ENCODE assay signal across 30 mouse cellular contexts in the genomic region with DNA sequence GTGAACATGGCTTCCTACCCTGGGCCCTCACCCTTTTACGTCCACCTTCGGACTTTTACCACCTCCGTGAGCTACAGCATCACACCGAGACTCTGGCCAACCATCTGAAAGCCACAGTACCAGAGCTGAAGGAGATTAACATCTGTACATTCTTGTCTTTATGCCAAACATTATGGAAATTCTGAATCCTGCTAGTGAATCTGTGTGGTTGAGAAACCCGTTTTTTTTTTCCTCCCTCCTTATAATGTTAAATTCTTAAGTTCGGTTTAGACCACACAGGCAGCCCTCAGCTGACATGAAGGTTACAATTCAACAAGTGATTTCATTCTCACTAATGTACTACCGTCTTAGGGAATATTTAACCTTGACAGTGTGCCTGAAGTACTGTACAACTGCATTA. TPM values are rescaled to one million over a fixed set of nuclear protein-coding genes. Genes with fewer than 3 reads are reported as not detected.
DNase-seq lines count a peak whose midpoint lies in the region; ATAC-seq and TF ChIP-seq lines count a peak whose summit lies in the region.
"Had no signal": no experiment of that assay in that cellular context is flagged by ENCODE, and none has a peak within 500 bp of the region (broad histone marks: within the 10 kb centered on the region; RNA-seq: fewer than 3 reads in every experiment).

No protein-coding gene starts in this region.

- no peak overlapping the region for H3K4me3 ChIP-seq in kidney, adult 2 months (ENCODE audit: insufficient read depth, low read depth, low read length)
- H3K4me3 ChIP-seq in spleen, adult 2 months (ENCODE audit: extremely low read depth, insufficient read depth, insufficient read length), result no peak overlapping the region
- H3K4me3 ChIP-seq: embryonic facial prominence, embryonic 12.5 days; erythroblast, embryonic 14.5 days; gastrocnemius, adult 2 months; hindbrain, embryonic 15.5 days; layer of hippocampus, adult 2 months; left cerebral cortex, adult 2 months; limb, embryonic 15.5 days; liver, embryonic 13.5 days had no signal

- TF ChIP-seq CTCF in kidney, adult 2 months (conservative IDR thresholded peaks at IDR 0.05; ENCODE audit: insufficient read depth, insufficient read length, low read depth, low read length), result no peak
- no peak for TF ChIP-seq CTCF in spleen, adult 2 months (IDR thresholded peaks at IDR 0.05; ENCODE audit: extremely low read depth, insufficient read depth, insufficient read length, insufficient replicate concordance)

- peak; percentile 79 for DNase-seq in kidney, adult 2 months
- no peak for DNase-seq in kidney, adult 18-20 months
- no peak for DNase-seq in spleen, adult 2 months (ENCODE audit: low read depth in 1 of 2, low spot score in 2 of 2)
- no peak for DNase-seq in spleen, postnatal 10 days (ENCODE audit: low spot score in 2 of 2)
- DNase-seq in kidney, postnatal 14 days, result peak; percentile 47
- DNase-seq in heart, postnatal 25 days (ENCODE audit: low spot score), result no peak
- DNase-seq: adrenal gland, postnatal 36 days; cerebellum, adult 18-20 months; cerebellum, postnatal 14 days; gastrocnemius, adult 2 months; gastrocnemius, postnatal 36 days; heart, adult 18-20 months; liver, embryonic 13.5 days; lung, adult 18-20 months; thymus, adult 2 months; thymus, postnatal 36 days had no signal

- 29% methylated on average over 7 of the region's 7 CpGs for WGBS in kidney, adult 2 months
- WGBS in spleen, adult 2 months, result 89% methylated on average over 7 of the region's 7 CpGs

- no peak for ATAC-seq in erythroblast, adult 5-6 weeks (replicated peaks; ENCODE audit: low FRiP score, poor library complexity, severe bottlenecking)
- ATAC-seq: CD4-positive, CD25-positive, alpha-beta regulatory T cell, adult 4 months; forebrain, embryonic 16.5 days; inflammation-experienced regulatory T-cells, adult 6 months; midbrain, embryonic 16.5 days had no signal

- peaks cover 28% of the 10 kb centered on the region for H3K4me1 ChIP-seq in kidney, adult 2 months (ENCODE audit: control insufficient read depth, insufficient read depth, low read length)
- H3K4me1 ChIP-seq in spleen, adult 2 months (ENCODE audit: control insufficient read depth, insufficient read depth, insufficient read length), result peaks cover 13% of the 10 kb centered on the region; the same call in 1 of the 2 replicates
- H3K4me1 ChIP-seq: embryonic facial prominence, embryonic 12.5 days; hindbrain, embryonic 15.5 days; limb, embryonic 15.5 days; liver, embryonic 13.5 days had no signal

- H3K36me3 ChIP-seq in kidney, adult 2 months (ENCODE audit: control insufficient read depth, insufficient read depth, low read length), result no peaks in the 10 kb centered on the region
- H3K36me3 ChIP-seq in spleen, adult 2 months (ENCODE audit: control insufficient read depth, insufficient read depth, low read length), result peaks cover under 1% of the 10 kb centered on the region; the same call in 1 of the 2 replicates
- H3K36me3 ChIP-seq: embryonic facial prominence, embryonic 12.5 days; hindbrain, embryonic 15.5 days; limb, embryonic 15.5 days; liver, embryonic 13.5 days had no signal

- H3K27me3 ChIP-seq in kidney, adult 2 months (replicated peaks; ENCODE audit: control insufficient read depth, insufficient read depth, low read length), result no peaks in the 10 kb centered on the region
- no peaks in the 10 kb centered on the region for H3K27me3 ChIP-seq in spleen, adult 2 months (ENCODE audit: control insufficient read depth, insufficient read depth, low read length)
- H3K27me3 ChIP-seq: embryonic facial prominence, embryonic 12.5 days; hindbrain, embryonic 15.5 days; limb, embryonic 15.5 days; liver, embryonic 13.5 days had no signal

- H3K27ac ChIP-seq in kidney, adult 2 months (ENCODE audit: insufficient read depth, low read depth, low read length), result peak overlapping the region; percentile 94
- H3K27ac ChIP-seq in spleen, adult 2 months (ENCODE audit: insufficient read depth, low read length), result peak overlapping the region; percentile 92
- H3K27ac ChIP-seq: embryonic facial prominence, embryonic 12.5 days; gastrocnemius, adult 2 months; hindbrain, embryonic 15.5 days; layer of hippocampus, adult 2 months; left cerebral cortex, adult 2 months; limb, embryonic 15.5 days; liver, embryonic 13.5 days had no signal

- TF ChIP-seq POLR2A in kidney, adult 2 months (IDR thresholded peaks at IDR 0.05; ENCODE audit: low read depth, low read length), result no peak
- no peak for TF ChIP-seq POLR2A in spleen, adult 2 months (IDR thresholded peaks at IDR 0.05; ENCODE audit: low read depth, low read length)

- intact Hi-C loops in heart, postnatal 25 days (cut with DNase I), result no loop called here

RNA-seq across cellular contexts. Expression of a gene that starts 27.4 kb away (rescaled TPM):
- 2.7 and 4.8 TPM in 2 replicates for polyA plus RNA-seq in kidney, adult 2 months (2012; rRNA removed)
- polyA plus RNA-seq in spleen, adult 2 months (2012; rRNA removed), result 3.4 and 4.6 TPM in 2 replicates
- 10 to 100 TPM; 13.7 to 14.9 TPM for total RNA-seq in heart, postnatal 25 days (2021)
- 0.58 and 11.1 TPM in 2 replicates for total RNA-seq in erythroblast, adult 5-6 weeks (2015; ENCODE audit: low replicate concordance)
- total RNA-seq in erythroblast, adult 5-6 weeks (2017; ENCODE audit: low replicate concordance), result 1.8 and 4.1 TPM in 2 replicates
- polyA plus RNA-seq: erythroblast, embryonic 14.5 days; midbrain, embryonic 11.5 days had no signal

RNA-seq across cellular contexts. Expression of a gene that starts 28.9 kb away (rescaled TPM):
- 125 and 136 TPM in 2 replicates for polyA plus RNA-seq in kidney, adult 2 months (2012; rRNA removed)
- 32.9 and 33.5 TPM in 2 replicates for polyA plus RNA-seq in spleen, adult 2 months (2012; rRNA removed)
- total RNA-seq in heart, postnatal 25 days (2021), result 1 to 10 TPM; 6.7 to 7.2 TPM
- 55.6 and 58.0 TPM in 2 replicates for total RNA-seq in erythroblast, adult 5-6 weeks (2015; ENCODE audit: low replicate concordance)
- 11.5 and 18.0 TPM in 2 replicates for total RNA-seq in erythroblast, adult 5-6 weeks (2017; ENCODE audit: low replicate concordance)
- polyA plus RNA-seq: erythroblast, embryonic 14.5 days; forebrain, embryonic 11.5 days; midbrain, embryonic 11.5 days; neural tube, embryonic 11.5 days had no signal

RNA-seq across cellular contexts. Expression of a gene that starts 33.4 kb away (rescaled TPM):
- 0.52 and 3.2 TPM in 2 replicates for polyA plus RNA-seq in kidney, adult 2 months (2012; rRNA removed)
- 62.7 and 62.8 TPM in 2 replicates for polyA plus RNA-seq in spleen, adult 2 months (2012; rRNA removed)
- total RNA-seq in heart, postnatal 25 days (2021), result 1 to 10 TPM; 1.1 to 1.4 TPM
- total RNA-seq in erythroblast, adult 5-6 weeks (2015; ENCODE audit: low replicate concordance), result 11.9 and 23.1 TPM in 2 replicates
- total RNA-seq in erythroblast, adult 5-6 weeks (2017; ENCODE audit: low replicate concordance), result 18.1 and 40.7 TPM in 2 replicates
- polyA plus RNA-seq: erythroblast, embryonic 14.5 days had no signal

RNA-seq across cellular contexts. Expression of a gene that starts 38.1 kb away (rescaled TPM):
- 175 and 201 TPM in 2 replicates for polyA plus RNA-seq in kidney, adult 2 months (2012; rRNA removed)
- polyA plus RNA-seq in spleen, adult 2 months (2012; rRNA removed), result 60.8 and 66.5 TPM in 2 replicates
- total RNA-seq in heart, postnatal 25 days (2021), result 10 to 100 TPM; 64.5 to 74.4 TPM
- 13.3 and 13.4 TPM in 2 replicates for total RNA-seq in erythroblast, adult 5-6 weeks (2015; ENCODE audit: low replicate concordance)
- total RNA-seq in erythroblast, adult 5-6 weeks (2017; ENCODE audit: low replicate concordance), result 15.5 and 16.6 TPM in 2 replicates

Comparison
In these comparisons a context has a peak if more than half of its experiments do, and no peak if none do; other contexts are left out.
1. DNase-seq: peak in kidney, adult 2 months (single experiment) and kidney, postnatal 14 days (single experiment); none in kidney, adult 18-20 months (single experiment), spleen, adult 2 months (0 of 2), spleen, postnatal 10 days (0 of 2) and heart, postnatal 25 days (single experiment).
2. RNA of a gene that starts 33.4 kb away (total RNA-seq): 11.9 to 40.7 TPM in erythroblast, adult 5-6 weeks; 1.1 to 1.4 TPM in heart, postnatal 25 days; every median in the first group is over 4 times any median in the second.